Comparison of ENCODE assay signal across 9 mouse cellular contexts in genomic region chr12:100775911-100776581, GRCm38 (mm10). TPM values are rescaled to one million over a fixed set of nuclear protein-coding genes. Genes with fewer than 3 reads are reported as not detected.
DNase-seq lines count a peak whose midpoint lies in the region; ATAC-seq and TF ChIP-seq lines count a peak whose summit lies in the region.
"Had no signal": no experiment of that assay in that cellular context is flagged by ENCODE, and none has a peak within 500 bp of the region (broad histone marks: within the 10 kb centered on the region; RNA-seq: fewer than 3 reads in every experiment).

No protein-coding gene starts in this region.

- H3K79me2 ChIP-seq in CH12.LX (replicated peaks; ENCODE audit: control insufficient read depth, extremely low read depth, insufficient read depth, poor library complexity, severe bottlenecking): no peaks in the 10 kb centered on the region

- no peak for TF ChIP-seq RAD21 in CH12.LX (IDR thresholded peaks at IDR 0.05; ENCODE audit: low read depth, low read length)

- no peak for TF ChIP-seq POLR2A in CH12.LX (IDR thresholded peaks at IDR 0.05; ENCODE audit: low read depth, low read length)

- in situ Hi-C loops in CH12.LX (cut with MboI; ENCODE audit: low pct_ligation_motif_present, low pct_unique_long_range_greater_than_20kb, low sequenced_read_pairs): no loop called here

- peak; percentile 55 for ATAC-seq in megakaryocyte, adult 5-6 weeks (ENCODE audit: poor library complexity, severe bottlenecking)

- H3K4me2 ChIP-seq in CH12.LX (ENCODE audit: insufficient read depth, low read depth, poor library complexity, severe bottlenecking): no peak overlapping the region
- H3K4me2 ChIP-seq: heart, embryonic 15.5 days; neural tube, embryonic 12.5 days had no signal

- peaks cover 15 to 55% of the 10 kb centered on the region in 2 experiments for H3K4me1 ChIP-seq in CH12.LX (ENCODE audit: control insufficient read depth in 1 of 2, insufficient read depth in 2 of 2)
- H3K4me1 ChIP-seq in brown adipose tissue, adult 24 weeks (ENCODE audit: control insufficient read depth, insufficient read depth, insufficient read length, low read length): peaks cover 25% of the 10 kb centered on the region

- peak; percentile 45 for DNase-seq in layer of hippocampus, adult 9-11 months
- DNase-seq in layer of hippocampus, postnatal 14 days (ENCODE audit: low spot score in 2 of 2): no peak
- no peak for DNase-seq in CH12.LX (ENCODE audit: extremely low read depth)
- DNase-seq in left cerebral cortex, adult 18-20 months (ENCODE audit: low spot score in 2 of 2): no peak
- no peak for DNase-seq in layer of hippocampus, adult 11-12 months (ENCODE audit: low spot score)

- no peaks in the 10 kb centered on the region for H3K27me3 ChIP-seq in CH12.LX (replicated peaks)
- H3K27me3 ChIP-seq: heart, embryonic 15.5 days; neural tube, embryonic 12.5 days had no signal

- H3K4me3 ChIP-seq in CH12.LX (replicated peaks in 1 of 3; ENCODE audit: low read depth in 2 of 3, low read length in 2 of 3, poor library complexity in 1 of 3): no peak overlapping the region
- no peak overlapping the region for H3K4me3 ChIP-seq in brown adipose tissue, adult 24 weeks (ENCODE audit: insufficient read depth, low read depth, low read length)
- H3K4me3 ChIP-seq: heart, embryonic 15.5 days; neural tube, embryonic 12.5 days had no signal

- H3K36me3 ChIP-seq in CH12.LX (replicated peaks in 1 of 2; ENCODE audit: control insufficient read depth in 1 of 2, insufficient read depth in 1 of 2, low read length in 1 of 2): no peaks in the 10 kb centered on the region
- H3K36me3 ChIP-seq: heart, embryonic 15.5 days; neural tube, embryonic 12.5 days had no signal

- H3K9me3 ChIP-seq in CH12.LX (replicated peaks; ENCODE audit: low read length): no peaks in the 10 kb centered on the region
- H3K9me3 ChIP-seq: heart, embryonic 15.5 days; neural tube, embryonic 12.5 days had no signal

- no peak for TF ChIP-seq CTCF in CH12.LX (conservative IDR thresholded peaks at IDR 0.05 in 1 of 2, IDR thresholded peaks at IDR 0.05 in 1 of 2; ENCODE audit: low read depth in 2 of 2, low read length in 2 of 2)

- H3K27ac ChIP-seq in CH12.LX (ENCODE audit: insufficient read depth, low read depth): no peak overlapping the region
- H3K27ac ChIP-seq in brown adipose tissue, adult 24 weeks (replicated peaks; ENCODE audit: low read depth, low read length): peak overlapping the region; percentile 64
- H3K27ac ChIP-seq: heart, embryonic 15.5 days; neural tube, embryonic 12.5 days had no signal

- H3K9ac ChIP-seq in CH12.LX (ENCODE audit: insufficient read depth, low read depth): no peak overlapping the region
- H3K9ac ChIP-seq: heart, embryonic 15.5 days; neural tube, embryonic 12.5 days had no signal

- dilution Hi-C loops in CH12.LX (cut with MboI; ENCODE audit: extremely low pct_ligation_motif_present, extremely low pct_unique_long_range_greater_than_20kb, low sequenced_read_pairs): no loop called here

- peak; percentile 15; the same call in 1 of the 2 replicates for TF ChIP-seq EP300 in CH12.LX (IDR thresholded peaks at IDR 0.05; ENCODE audit: low read length)

TF ChIP-seq in CH12.LX, 34 proteins besides CTCF, POLR2A, EP300 and RAD21:
- TF ChIP-seq ETS1 (conservative IDR thresholded peaks at IDR 0.05; ENCODE audit: low read depth, low read length): no peak
- no peak for TF ChIP-seq MAX (IDR thresholded peaks at IDR 0.05; ENCODE audit: low read length)

RNA-seq across cellular contexts. Expression of gene Dglucy, which starts 2.8 kb away (rescaled TPM):
- total RNA-seq in layer of hippocampus, postnatal 14 days (2021): 1 to 10 TPM; 5.1 to 6.7 TPM
- total RNA-seq in CH12.LX (2012; rRNA removed) (12.5 and 20.6 TPM in 2 replicates), CH12.LX (2014; rRNA removed) (5.3 and 5.5 TPM in 2 replicates)
- polyA plus RNA-seq in CH12.LX (2012; ENCODE audit: insufficient read length, low read depth): 10.1 and 11.0 TPM in 2 replicates
- polyA plus RNA-seq in brown adipose tissue, adult 24 weeks (2012; ENCODE audit: insufficient read depth, insufficient read length, missing spikeins): 16.4 and 18.9 TPM in 2 replicates
- total RNA-seq in megakaryocyte, adult 5-6 weeks (2015): 21.3 and 25.9 TPM in 2 replicates
- 33.3 and 35.6 TPM in 2 replicates for total RNA-seq in megakaryocyte, adult 5-6 weeks (2017)
- total RNA-seq in left cerebral cortex, adult 18-20 months (2021): 10 to 100 TPM in 1 of 2 experiments, 1 to 10 TPM in 1; 9.0 to 13.0 TPM

RNA-seq across cellular contexts. Expression of gene Rps6ka5, which starts 49.3 kb away (rescaled TPM):
- 10 to 100 TPM; 17.1 to 17.6 TPM for total RNA-seq in layer of hippocampus, postnatal 14 days (2021)
- total RNA-seq in CH12.LX (2012; rRNA removed): 2.9 and 3.2 TPM in 2 replicates
- 4.8 and 6.1 TPM in 2 replicates for total RNA-seq in CH12.LX (2014; rRNA removed)
- polyA plus RNA-seq in CH12.LX (2012; ENCODE audit: insufficient read length, low read depth): 6.1 and 6.2 TPM in 2 replicates
- 4.5 and 9.4 TPM in 2 replicates for polyA plus RNA-seq in brown adipose tissue, adult 24 weeks (2012; ENCODE audit: insufficient read depth, insufficient read length, missing spikeins)
- total RNA-seq in megakaryocyte, adult 5-6 weeks (2015): 18.2 and 19.4 TPM in 2 replicates
- 30.9 and 37.6 TPM in 2 replicates for total RNA-seq in megakaryocyte, adult 5-6 weeks (2017)
- 10 to 100 TPM; 22.8 to 27.7 TPM for total RNA-seq in left cerebral cortex, adult 18-20 months (2021)
